Mouse (Mus musculus): Measurements from ENCODE around the gene Mgat5.

GRCm38 (mm10) chr1:127205501-127206019 is 745 bp downstream of the Mgat5 start:
- TF ChIP-seq TAL1 (IDR thresholded peaks at IDR 0.05; ENCODE audit: low read length) = no peak
- TF ChIP-seq GATA1 (IDR thresholded peaks at IDR 0.05; ENCODE audit: low read length) = no peak

Measured in erythroblast, embryonic 14.5 days (primary cell).